Mouse (Mus musculus) MEL (cell line): ENCODE data around the gene Crim1. TPM values are rescaled to one million over a fixed set of nuclear protein-coding genes. Genes with fewer than 3 reads are reported as not detected.

Source experiments
- DNase-seq: peaks from one replicate; pipeline ENCODE4 v3.0.0; 2011; ENCODE audit warnings: low read depth, low spot score
- H3K27ac ChIP-seq: 2 replicates; pipeline ENCODE4 v1.5.1; 2012; ENCODE audit warnings: low read depth, mild to moderate bottlenecking, control low read depth, low read length, moderate library complexity; ENCODE audit not compliant: control insufficient read depth
- H3K27me3 ChIP-seq, 2 experiments: fragments of 150-350 bp in 1 of 2; sonication (generic) in 1 of 2; 2 replicates each; pipeline ENCODE4 v1.6.1; 2012; ENCODE audit warnings: low read length in 2 of 2, mild to moderate bottlenecking in 2 of 2, improper control_type of control experiment in 1 of 2, moderate library complexity in 1 of 2; ENCODE audit not compliant: insufficient read depth in 2 of 2, control insufficient read depth in 1 of 2
- H3K36me3 ChIP-seq, 2 experiments: 2 replicates each; pipeline ENCODE4 v1.6.1; 2012 to 2014; ENCODE audit warnings: low read length in 2 of 2, improper control_type of control experiment in 1 of 2, inconsistent platforms in 1 of 2, mild to moderate bottlenecking in 1 of 2; ENCODE audit not compliant: insufficient read depth in 2 of 2, control insufficient read depth in 1 of 2
- H3K4me1 ChIP-seq, 2 experiments: fragments of 150-350 bp in 1 of 2; sonication (generic) in 1 of 2; 2 replicates each; pipeline ENCODE4 v1.6.1; 2012; ENCODE audit warnings: low read length in 2 of 2, improper control_type of control experiment in 1 of 2, mild to moderate bottlenecking in 1 of 2; ENCODE audit not compliant: insufficient read depth in 2 of 2, control insufficient read depth in 1 of 2
- H3K4me3 ChIP-seq, 2 experiments: fragments of 150-350 bp in 1 of 2; sonication (generic) in 1 of 2; 2 replicates each; pipeline ENCODE4 v1.5.1; 2012; ENCODE audit warnings: low read depth in 2 of 2, low read length in 2 of 2, mild to moderate bottlenecking in 2 of 2, moderate library complexity in 2 of 2, control low read depth in 1 of 2, improper control_type of control experiment in 1 of 2; ENCODE audit not compliant: control insufficient read depth in 1 of 2, insufficient read depth in 1 of 2
- H3K79me2 ChIP-seq: 2 replicates; pipeline ENCODE4 v1.6.1; 2012; ENCODE audit warnings: mild to moderate bottlenecking, low read length, moderate library complexity; ENCODE audit not compliant: control insufficient read depth, poor library complexity, insufficient read depth
- H3K9ac ChIP-seq: 2 replicates; pipeline ENCODE4 v1.6.1; 2012; ENCODE audit warnings: low read depth, mild to moderate bottlenecking, control low read depth, low read length, moderate library complexity; ENCODE audit not compliant: control insufficient read depth, poor library complexity, severe bottlenecking
- H3K9me3 ChIP-seq: fragments of 150-350 bp; sonication (generic); replicated peaks from 2 replicates; pipeline ENCODE4 v1.6.1; 2012; ENCODE audit warnings: mild to moderate bottlenecking, low read length, improper control_type of control experiment, moderate library complexity; ENCODE audit not compliant: insufficient read depth
- BHLHE40 ChIP-seq: IDR thresholded peaks from 2 replicates; pipeline ENCODE4 v1.6.1; 2012; ENCODE audit warnings: low read depth, mild to moderate bottlenecking, inconsistent platforms, low read length, improper control_type of control experiment, borderline replicate concordance
- CHD1 ChIP-seq: IDR thresholded peaks from 2 replicates; pipeline ENCODE4 v1.6.1; 2012; ENCODE audit warnings: low read depth, mild to moderate bottlenecking, inconsistent platforms, low read length, improper control_type of control experiment
- CHD2 ChIP-seq: IDR thresholded peaks from 2 replicates; pipeline ENCODE4 v1.6.1; 2011; ENCODE audit warnings: low read length, improper control_type of control experiment
- CTCF ChIP-seq, 3 experiments: IDR thresholded peaks in 2 of 3; conservative IDR thresholded peaks in 1 of 3; 2 replicates each; pipeline ENCODE4 v1.5.1; 2011 to 2012; ENCODE audit warnings: low read length in 3 of 3, low read depth in 2 of 3, mild to moderate bottlenecking in 2 of 3, improper control_type of control experiment in 1 of 3, inconsistent platforms in 1 of 3, mixed read lengths in 1 of 3, moderate library complexity in 1 of 3; ENCODE audit not compliant: control insufficient read depth in 1 of 3, insufficient read depth in 1 of 3, poor library complexity in 1 of 3, severe bottlenecking in 1 of 3
- E2F4 ChIP-seq: IDR thresholded peaks from 2 replicates; pipeline ENCODE4 v1.6.1; 2011; ENCODE audit warnings: low read depth, low read length, improper control_type of control experiment, borderline replicate concordance
- ELF1 ChIP-seq: IDR thresholded peaks from 2 replicates; pipeline ENCODE4 v1.6.1; 2014; ENCODE audit warnings: low read depth, mild to moderate bottlenecking, inconsistent platforms, low read length, improper control_type of control experiment, moderate library complexity
- EP300 ChIP-seq, 2 experiments: IDR thresholded peaks; 2 replicates each; pipeline ENCODE4 v1.6.1; 2011; ENCODE audit warnings: improper control_type of control experiment in 2 of 2, low read length in 2 of 2, low read depth in 1 of 2, mild to moderate bottlenecking in 1 of 2
- ETS1 ChIP-seq: IDR thresholded peaks from 2 replicates; pipeline ENCODE4 v1.6.1; 2012; ENCODE audit warnings: low read depth, mild to moderate bottlenecking, inconsistent platforms, low read length, improper control_type of control experiment, moderate library complexity
- GABPA ChIP-seq: IDR thresholded peaks from 2 replicates; pipeline ENCODE4 v1.6.1; 2012; ENCODE audit warnings: low read depth, mild to moderate bottlenecking, inconsistent platforms, low read length, improper control_type of control experiment, moderate library complexity
- GATA1 ChIP-seq: IDR thresholded peaks from 2 replicates; pipeline ENCODE4 v1.6.1; 2011; ENCODE audit warnings: low read depth, low read length, improper control_type of control experiment
- HCFC1 ChIP-seq: IDR thresholded peaks from 2 replicates; pipeline ENCODE4 v1.6.1; 2012; ENCODE audit warnings: low read depth, mild to moderate bottlenecking, inconsistent platforms, low read length, improper control_type of control experiment, moderate library complexity
- JUND ChIP-seq: IDR thresholded peaks from 2 replicates; pipeline ENCODE4 v1.6.1; 2011; ENCODE audit warnings: low read depth, mild to moderate bottlenecking, improper control_type of control experiment, low read length
- KAT2A ChIP-seq: conservative IDR thresholded peaks from 2 replicates; pipeline ENCODE4 v1.6.1; 2012; ENCODE audit warnings: low read depth, low read length, improper control_type of control experiment, inconsistent platforms
- MAFK ChIP-seq: IDR thresholded peaks from 2 replicates; pipeline ENCODE4 v1.6.1; 2011; ENCODE audit warnings: low read depth, mild to moderate bottlenecking, low read length, improper control_type of control experiment, borderline replicate concordance
- MAX ChIP-seq: IDR thresholded peaks from 2 replicates; pipeline ENCODE4 v1.6.1; 2011; ENCODE audit warnings: low read length, improper control_type of control experiment
- MEF2A ChIP-seq: IDR thresholded peaks from 2 replicates; pipeline ENCODE4 v1.6.1; 2014; ENCODE audit warnings: low read depth, mild to moderate bottlenecking, inconsistent platforms, low read length, improper control_type of control experiment; ENCODE audit not compliant: poor library complexity, insufficient replicate concordance, severe bottlenecking; ENCODE audit errors: extremely low read depth
- MXI1 ChIP-seq: IDR thresholded peaks from 2 replicates; pipeline ENCODE4 v1.6.1; 2011; ENCODE audit warnings: mild to moderate bottlenecking, low read depth, low read length, improper control_type of control experiment
- NRF1 ChIP-seq: IDR thresholded peaks from 2 replicates; pipeline ENCODE4 v1.6.1; 2014; ENCODE audit warnings: low read depth, mild to moderate bottlenecking, inconsistent platforms, low read length, improper control_type of control experiment, moderate library complexity; ENCODE audit not compliant: poor library complexity, insufficient read depth, severe bottlenecking
- POLR2A ChIP-seq, 2 experiments: IDR thresholded peaks; 2 replicates each; pipeline ENCODE4 v1.6.1; 2011 to 2012; ENCODE audit warnings: low read length in 2 of 2, mild to moderate bottlenecking in 2 of 2, control low read depth in 1 of 2, improper control_type of control experiment in 1 of 2, low read depth in 1 of 2, moderate library complexity in 1 of 2; ENCODE audit not compliant: control insufficient read depth in 1 of 2, insufficient read depth in 1 of 2, poor library complexity in 1 of 2
- POLR2AphosphoS5 ChIP-seq: IDR thresholded peaks from 2 replicates; pipeline ENCODE4 v1.6.1; 2012; ENCODE audit warnings: low read depth, borderline replicate concordance, mild to moderate bottlenecking, inconsistent platforms, low read length, moderate library complexity, mixed read lengths
- SMC3 ChIP-seq: IDR thresholded peaks from 2 replicates; pipeline ENCODE4 v1.6.1; 2011; ENCODE audit warnings: low read depth, low read length, improper control_type of control experiment
- TAL1 ChIP-seq: IDR thresholded peaks from 2 replicates; pipeline ENCODE4 v1.6.1; 2012; ENCODE audit warnings: mild to moderate bottlenecking, inconsistent platforms, low read length, moderate library complexity, mixed read lengths
- TBP ChIP-seq: IDR thresholded peaks from 2 replicates; pipeline ENCODE4 v1.8.0; 2011; ENCODE audit warnings: low read depth, low read length, improper control_type of control experiment
- TCF12 ChIP-seq: IDR thresholded peaks from 2 replicates; pipeline ENCODE4 v1.6.1; 2014; ENCODE audit warnings: low read depth, mild to moderate bottlenecking, inconsistent platforms, low read length, improper control_type of control experiment, moderate library complexity
- ZC3H11A ChIP-seq: IDR thresholded peaks from 2 replicates; pipeline ENCODE4 v1.6.1; 2012; ENCODE audit warnings: low read depth, mild to moderate bottlenecking, inconsistent platforms, low read length, improper control_type of control experiment
- ZMIZ1 ChIP-seq: IDR thresholded peaks from 2 replicates; pipeline ENCODE4 v1.6.1; 2012; ENCODE audit warnings: low read depth, mild to moderate bottlenecking, inconsistent platforms, low read length, improper control_type of control experiment, moderate library complexity
- polyA plus RNA-seq, 2 experiments: library from polyadenylated mRNA; stranded (reverse) in 1 of 2; unstranded in 1 of 2; fragments of >175 nt in 1 of 2; fragments of >200 nt in 1 of 2; gene quantifications; 2 replicates each; pipeline versions ENCODE4 v1.2.1 to v1.2.4; 2012; ENCODE audit warnings: low replicate concordance in 2 of 2, low read depth in 1 of 2; ENCODE audit not compliant: insufficient read length in 2 of 2, insufficient read depth in 1 of 2, missing spikeins in 1 of 2
- total RNA-seq: library from RNA; depleted of rRNA; stranded (reverse); fragments of 300-350 nt; gene quantifications from 2 replicates; pipeline ENCODE4 v1.2.3, GENCODE M21; 2012

Crim1 gene
- total and polyA plus RNA-seq, 3 experiments = not detected

- no peaks in the 10 kb centered on the region; a peak in 3 of 4 replicates for H3K36me3 ChIP-seq
- no peak overlapping the region for H3K9ac ChIP-seq
- no peak overlapping the region for H3K27ac ChIP-seq
These were observed 201.7 kb downstream of the Crim1 start for GRCm38 (mm10) chr17:78401713-78402112.

GRCm38 (mm10) chr17:78402174-78402573, 202.1 kb downstream of the Crim1 start:
- Histone ChIP-seq H3K27ac (no peak overlapping the region), H3K9ac (no peak overlapping the region), H3K36me3 (no peaks in the 10 kb centered on the region; a peak in 3 of 4 replicates), H3K4me1 (peaks cover 0 to 6% of the 10 kb centered on the region in 2 experiments; a peak in 2 of 4 replicates), H3K27me3 (no peaks in the 10 kb centered on the region), H3K4me3 (no peak overlapping the region), H3K79me2 (no peaks in the 10 kb centered on the region), H3K9me3 (no peaks in the 10 kb centered on the region)
- no peak for TF ChIP-seq JUND
- no peak for TF ChIP-seq GABPA
- no peak for TF ChIP-seq HCFC1
- no peak for TF ChIP-seq ZC3H11A
- TF ChIP-seq MAFK = no peak
- TF ChIP-seq E2F4 = no peak
- no peak for TF ChIP-seq TBP
- TF ChIP-seq BHLHE40 = no peak
- TF ChIP-seq KAT2A = no peak
- no peak for TF ChIP-seq GATA1
- no peak for TF ChIP-seq MXI1
- TF ChIP-seq TAL1 = no peak
- TF ChIP-seq MEF2A = no peak
- no peak for TF ChIP-seq ZMIZ1
- TF ChIP-seq NRF1 = no peak
- no peak for TF ChIP-seq EP300 (IDR thresholded peaks at IDR 0.05; ENCODE audit: low read depth in 1 of 2, low read length in 2 of 2)
- no peak for DNase-seq

More at GRCm38 (mm10) chr17:78401713-78402112, 201.7 kb downstream of the Crim1 start:
- no peak for TF ChIP-seq CTCF (IDR thresholded peaks at IDR 0.05 in 2 of 3, conservative IDR thresholded peaks at IDR 0.05 in 1 of 3; ENCODE audit: control insufficient read depth in 1 of 3, insufficient read depth in 1 of 3, low read depth in 2 of 3, low read length in 3 of 3, poor library complexity in 1 of 3, severe bottlenecking in 1 of 3)
- TF ChIP-seq MAX = no peak
- TF ChIP-seq POLR2AphosphoS5 = no peak
- TF ChIP-seq E2F4 = no peak
- no peak for TF ChIP-seq ETS1
- no peak for TF ChIP-seq ELF1
- no peak for TF ChIP-seq HCFC1
- TF ChIP-seq CHD1 = no peak
- TF ChIP-seq POLR2A (IDR thresholded peaks at IDR 0.05; ENCODE audit: control insufficient read depth in 1 of 2, insufficient read depth in 1 of 2, low read depth in 1 of 2, low read length in 2 of 2, poor library complexity in 1 of 2) = no peak
- no peak for TF ChIP-seq CHD2
- no peak for TF ChIP-seq ZC3H11A
- TF ChIP-seq GATA1 = no peak
- TF ChIP-seq SMC3 = no peak
- no peak for TF ChIP-seq TCF12
- H3K79me2 ChIP-seq = no peaks in the 10 kb centered on the region
- H3K27me3 ChIP-seq = no peaks in the 10 kb centered on the region
- no peaks in the 10 kb centered on the region for H3K9me3 ChIP-seq
- no peak overlapping the region for H3K4me3 ChIP-seq
- DNase-seq = no peak
- H3K4me1 ChIP-seq = peaks cover 0 to 6% of the 10 kb centered on the region in 2 experiments; a peak in 2 of 4 replicates
